Mouse (Mus musculus) bone marrow, adult 2 months (tissue): ENCODE measurements around the gene Rps27l.
"Not testable (repeated sequence)": the region's sequence is repeated elsewhere in the genome, so short reads cannot be mapped to it uniquely, and the experiment has no call there.

Source experiments
- CTCF ChIP-seq: fragments of 200-500 bp; IDR thresholded peaks from 2 replicates; pipeline ENCODE4 v1.5.1; 2011; ENCODE audit warnings: low read length, control low read depth; ENCODE audit not compliant: control insufficient read depth, insufficient read depth
- POLR2A ChIP-seq: fragments of 200-500 bp; IDR thresholded peaks from 2 replicates; pipeline ENCODE4 v1.6.1; 2011; ENCODE audit warnings: low read depth, mild to moderate bottlenecking, control low read depth, low read length, borderline replicate concordance; ENCODE audit not compliant: control insufficient read depth

DNA sequence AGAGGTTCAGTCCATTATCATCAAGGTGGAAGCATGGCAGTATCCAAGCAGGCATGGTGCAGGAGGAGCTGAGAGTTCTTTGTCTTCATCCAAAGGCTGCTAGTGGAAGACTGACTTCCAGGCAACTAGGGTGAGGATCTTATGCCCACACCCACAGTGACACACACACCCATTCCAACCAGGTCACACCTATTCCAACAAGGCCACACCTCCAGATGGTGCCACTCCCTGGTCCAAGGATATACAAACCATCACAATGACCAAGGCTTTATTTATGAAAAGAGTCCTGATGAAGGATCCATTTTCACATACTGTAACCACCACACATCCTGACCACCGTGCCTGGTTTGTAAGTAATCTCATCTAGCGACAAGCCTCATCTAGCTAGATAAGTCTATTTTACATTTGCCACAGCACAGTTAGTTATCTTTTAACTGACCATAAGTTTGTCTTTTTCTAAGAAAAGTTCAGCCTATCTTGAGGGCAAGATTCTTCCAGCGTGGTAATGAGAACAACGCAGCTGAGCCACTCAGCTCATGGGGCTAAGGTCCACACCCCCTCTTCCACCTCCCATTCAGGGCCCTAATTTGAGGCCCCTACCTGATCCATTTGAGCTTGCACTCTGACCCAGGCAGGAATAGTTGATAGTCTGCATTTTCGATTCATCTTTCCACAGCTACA lies 32.5 kb upstream of the Rps27l start:
- not testable (repeated sequence) for TF ChIP-seq CTCF, POLR2A
